Mouse (Mus musculus): ENCODE measurements around the gene Gba.
"Not testable (repeated sequence)": the region's sequence is repeated elsewhere in the genome, so short reads cannot be mapped to it uniquely, and the experiment has no call there.

Gene Gba

GRCm38 (mm10) chr3:89202253-89203141 lies at the start of gene Gba:
Gene Gba (plus strand): TSS chr3:89202928.
- ATAC-seq (ENCODE audit: low TSS enrichment) = peak; percentile 91

- no peak for ATAC-seq (ENCODE audit: low TSS enrichment)
These were observed 45.8 kb upstream of the Gba start for GRCm38 (mm10) chr3:89156951-89157350.

- peak; percentile 75; the same call in 1 of the 2 replicates for ATAC-seq (ENCODE audit: low TSS enrichment)
These were observed 44.1 kb upstream of the Gba start for GRCm38 (mm10) chr3:89158651-89159050.

GRCm38 (mm10) chr3:89159211-89159610 lies 43.5 kb upstream of the Gba start:
- peak; percentile 38; the same call in 1 of the 2 replicates for ATAC-seq (ENCODE audit: low TSS enrichment)

- peak; percentile 12; the same call in 1 of the 2 replicates for ATAC-seq (ENCODE audit: low TSS enrichment)
These were observed 42.9 kb upstream of the Gba start, which contains the start of gene Hcn3 for GRCm38 (mm10) chr3:89159616-89160344. Gene Hcn3 (minus strand): TSS chr3:89160196.

GRCm38 (mm10) chr3:89161207-89161606 lies 41.5 kb upstream of the Gba start:
- ATAC-seq (ENCODE audit: low TSS enrichment) = not testable (repeated sequence)

GRCm38 (mm10) chr3:89161786-89162185 lies 40.9 kb upstream of the Gba start:
- no peak for ATAC-seq (ENCODE audit: low TSS enrichment)

- no peak for ATAC-seq (ENCODE audit: low TSS enrichment)
These were observed 39.6 kb upstream of the Gba start for GRCm38 (mm10) chr3:89163123-89163522.

GRCm38 (mm10) chr3:89163643-89164245 lies 39.0 kb upstream of the Gba start:
- ATAC-seq (ENCODE audit: low TSS enrichment) = no peak

- ATAC-seq (ENCODE audit: low TSS enrichment) = peak; percentile 99
These were observed 38.0 kb upstream of the Gba start, which contains the start of gene Clk2 for GRCm38 (mm10) chr3:89164506-89165267. Gene Clk2 (plus strand): TSS chr3:89164795.

GRCm38 (mm10) chr3:89165268-89165870 lies 37.4 kb upstream of the Gba start:
- no peak for ATAC-seq (ENCODE audit: low TSS enrichment)

GRCm38 (mm10) chr3:89166945-89167344 lies 35.8 kb upstream of the Gba start:
- no peak for ATAC-seq (ENCODE audit: low TSS enrichment)

GRCm38 (mm10) chr3:89174844-89175243 lies 27.9 kb upstream of the Gba start:
- no peak for ATAC-seq (ENCODE audit: low TSS enrichment)

GRCm38 (mm10) chr3:89175544-89175943 lies 27.2 kb upstream of the Gba start:
- no peak for ATAC-seq (ENCODE audit: low TSS enrichment)

- no peak for ATAC-seq (ENCODE audit: low TSS enrichment)
These were observed 26.3 kb upstream of the Gba start for GRCm38 (mm10) chr3:89176421-89176820.

GRCm38 (mm10) chr3:89177242-89178106 lies 25.3 kb upstream of the Gba start, which contains the start of gene Scamp3:
Gene Scamp3 (plus strand): TSS chr3:89177473.
- ATAC-seq (ENCODE audit: low TSS enrichment) = peak; percentile 93

- no peak for ATAC-seq (ENCODE audit: low TSS enrichment)
These were observed 24.7 kb upstream of the Gba start for GRCm38 (mm10) chr3:89178107-89178385.

GRCm38 (mm10) chr3:89179056-89179455 lies 23.7 kb upstream of the Gba start:
- ATAC-seq (ENCODE audit: low TSS enrichment) = no peak

- no peak for ATAC-seq (ENCODE audit: low TSS enrichment)
These were observed 20.8 kb upstream of the Gba start for GRCm38 (mm10) chr3:89181749-89182500.

Measured in frontal cortex, adult (tissue).